22 mouse cellular contexts compared by ENCODE assay signal in the genomic region with DNA sequence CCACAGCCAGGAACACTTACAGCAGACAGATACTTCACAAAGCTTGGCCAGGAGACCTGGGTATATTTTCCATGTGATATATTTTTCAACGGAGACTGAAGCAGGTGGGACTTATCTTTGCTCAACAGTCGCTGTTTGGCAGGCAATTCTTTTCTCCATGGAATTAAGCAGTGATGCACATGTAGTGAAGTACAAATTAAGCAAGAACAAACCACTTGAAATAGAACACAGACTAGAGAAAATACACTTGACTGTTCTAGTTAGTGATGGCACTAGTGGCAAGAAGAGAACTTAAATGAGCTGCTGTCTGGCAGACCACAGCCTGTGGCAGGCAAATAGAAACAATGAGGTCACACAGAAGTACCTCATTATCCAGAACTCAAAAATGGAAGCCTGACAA. TPM values are rescaled to one million over a fixed set of nuclear protein-coding genes. Genes with fewer than 3 reads are reported as not detected.
DNase-seq lines count a peak whose midpoint lies in the region; ATAC-seq and TF ChIP-seq lines count a peak whose summit lies in the region.
"Had no signal": no experiment of that assay in that cellular context is flagged by ENCODE, and none has a peak within 500 bp of the region (broad histone marks: within the 10 kb centered on the region; RNA-seq: fewer than 3 reads in every experiment).

No protein-coding gene starts in this region.

- no peak for TF ChIP-seq CTCF in lung, postnatal 0 days (IDR thresholded peaks at IDR 0.05)

- no peaks in the 10 kb centered on the region for H3K36me3 ChIP-seq in heart, embryonic 10.5 days
- H3K36me3 ChIP-seq in heart, embryonic 13.5 days = no peaks in the 10 kb centered on the region
- no peaks in the 10 kb centered on the region for H3K36me3 ChIP-seq in lung, postnatal 0 days (ENCODE audit: insufficient read depth, low read length)
- H3K36me3 ChIP-seq: embryonic facial prominence, embryonic 10.5 days; forebrain, embryonic 12.5 days; hindbrain, embryonic 10.5 days; limb, embryonic 15.5 days; midbrain, embryonic 12.5 days; neural tube, embryonic 12.5 days had no signal

- H3K27me3 ChIP-seq in heart, embryonic 10.5 days (ENCODE audit: insufficient read depth, poor library complexity, severe bottlenecking) = no peaks in the 10 kb centered on the region
- H3K27me3 ChIP-seq in heart, embryonic 13.5 days (replicated peaks) = no peaks in the 10 kb centered on the region
- no peaks in the 10 kb centered on the region for H3K27me3 ChIP-seq in lung, postnatal 0 days (replicated peaks; ENCODE audit: insufficient read depth, low read length)
- H3K27me3 ChIP-seq: forebrain, embryonic 12.5 days; limb, embryonic 15.5 days; midbrain, embryonic 12.5 days; neural tube, embryonic 12.5 days had no signal

- WGBS in heart, embryonic 10.5 days = 67% methylated on average over 2 of the region's 2 CpGs
- WGBS in heart, embryonic 13.5 days = 28% methylated on average over 2 of the region's 2 CpGs
- 37% methylated on average over 2 of the region's 2 CpGs for WGBS in lung, postnatal 0 days

- no peak overlapping the region for H3K4me2 ChIP-seq in heart, embryonic 13.5 days
- no peak overlapping the region for H3K4me2 ChIP-seq in lung, postnatal 0 days (replicated peaks; ENCODE audit: low read depth, low read length)
- H3K4me2 ChIP-seq: forebrain, embryonic 12.5 days; limb, embryonic 15.5 days; midbrain, embryonic 12.5 days; neural tube, embryonic 12.5 days had no signal

- H3K9me3 ChIP-seq in heart, embryonic 10.5 days = no peaks in the 10 kb centered on the region
- no peaks in the 10 kb centered on the region for H3K9me3 ChIP-seq in heart, embryonic 13.5 days
- no peaks in the 10 kb centered on the region for H3K9me3 ChIP-seq in lung, postnatal 0 days (ENCODE audit: low read length)
- H3K9me3 ChIP-seq: embryonic facial prominence, embryonic 10.5 days; forebrain, embryonic 12.5 days; hindbrain, embryonic 10.5 days; limb, embryonic 15.5 days; midbrain, embryonic 12.5 days; neural tube, embryonic 12.5 days had no signal

- H3K4me1 ChIP-seq in heart, embryonic 10.5 days = peaks cover 5% of the 10 kb centered on the region; the same call in 1 of the 2 replicates
- peaks cover 28% of the 10 kb centered on the region for H3K4me1 ChIP-seq in heart, embryonic 13.5 days
- H3K4me1 ChIP-seq in lung, postnatal 0 days (ENCODE audit: insufficient read depth, low read depth, low read length) = no peaks in the 10 kb centered on the region
- H3K4me1 ChIP-seq: embryonic facial prominence, embryonic 10.5 days; forebrain, embryonic 12.5 days; hindbrain, embryonic 10.5 days; limb, embryonic 15.5 days; midbrain, embryonic 12.5 days; neural tube, embryonic 12.5 days had no signal

- peak; percentile 44 for TF ChIP-seq EP300 in lung, postnatal 0 days (IDR thresholded peaks at IDR 0.05)

- no peak overlapping the region for H3K9ac ChIP-seq in heart, embryonic 13.5 days
- H3K9ac ChIP-seq in lung, postnatal 0 days (replicated peaks; ENCODE audit: low read depth) = no peak overlapping the region
- H3K9ac ChIP-seq: forebrain, embryonic 12.5 days; limb, embryonic 15.5 days; midbrain, embryonic 12.5 days; neural tube, embryonic 12.5 days had no signal

- DNase-seq in heart, adult 8-10 months (ENCODE audit: low spot score) = peak; percentile 32
- no peak for DNase-seq in heart, embryonic 10.5 days (ENCODE audit: low spot score)
- DNase-seq in lung, postnatal 0 days (ENCODE audit: low spot score) = peak; percentile 75
- no peak for DNase-seq in left cerebral cortex, postnatal 36 days (ENCODE audit: low spot score in 2 of 2)
- DNase-seq in thymus, postnatal 14 days = no peak
- DNase-seq in cerebellum, adult 18-20 months = no peak
- DNase-seq: adrenal gland, postnatal 36 days; B cell, adult 2 months; cerebellum, adult 8-10 months; gastrocnemius, postnatal 25 days; kidney, adult 11 months; layer of hippocampus, postnatal 36 days; right cerebral cortex, postnatal 4 days; thymus, postnatal 36 days had no signal

- intact Hi-C loops in left cerebral cortex, postnatal 36 days (cut with DNase I) = no loop called here

- no peak overlapping the region for H3K27ac ChIP-seq in heart, embryonic 10.5 days
- peak overlapping the region; percentile 6; the same call in 1 of the 2 replicates for H3K27ac ChIP-seq in heart, embryonic 13.5 days (replicated peaks)
- no peak overlapping the region for H3K27ac ChIP-seq in lung, postnatal 0 days (ENCODE audit: low read length)
- H3K27ac ChIP-seq: embryonic facial prominence, embryonic 10.5 days; forebrain, embryonic 12.5 days; hindbrain, embryonic 10.5 days; kidney, postnatal 0 days; limb, embryonic 15.5 days; midbrain, embryonic 12.5 days; neural tube, embryonic 12.5 days had no signal

- ATAC-seq in heart, embryonic 13.5 days (ENCODE audit: extremely low read depth, insufficient number of reproducible peaks, low FRiP score, low TSS enrichment) = no peak
- ATAC-seq in lung, postnatal 0 days = peak; percentile 84

- no peak overlapping the region for H3K4me3 ChIP-seq in heart, embryonic 10.5 days
- H3K4me3 ChIP-seq in heart, embryonic 13.5 days = no peak overlapping the region
- H3K4me3 ChIP-seq in lung, postnatal 0 days (ENCODE audit: low read depth, low read length) = no peak overlapping the region
- H3K4me3 ChIP-seq: embryonic facial prominence, embryonic 10.5 days; forebrain, embryonic 12.5 days; hindbrain, embryonic 10.5 days; limb, embryonic 15.5 days; midbrain, embryonic 12.5 days; neural tube, embryonic 12.5 days had no signal

RNA-seq across cellular contexts. Expression of a gene that starts 57.8 kb away (rescaled TPM):
- 1 to 10 TPM; 2.6 to 4.6 (median 3.6) TPM for total RNA-seq in heart, adult 8-10 months (2022)
- polyA plus RNA-seq in heart, embryonic 10.5 days (2016; fragmentation: Nextera tagmentation; extraction: Ambion mirVana) = 12.8 and 15.2 TPM in 2 replicates
- polyA plus RNA-seq in heart, embryonic 13.5 days (2015; fragmentation: Nextera tagmentation; extraction: Ambion mirVana) = 6.0 and 7.0 TPM in 2 replicates
- polyA plus RNA-seq in lung, postnatal 0 days (2015; fragmentation: Nextera tagmentation; extraction: Ambion mirVana) = 1.5 and 1.6 TPM in 2 replicates
- total RNA-seq in left cerebral cortex, postnatal 36 days (2021) = 1 to 10 TPM; 1.9 to 3.3 TPM

Comparison
In these comparisons a context has a peak if more than half of its experiments do, and no peak if none do; other contexts are left out.
1. DNase-seq: peak in heart, adult 8-10 months (single experiment) and lung, postnatal 0 days (single experiment); none in heart, embryonic 10.5 days (single experiment), left cerebral cortex, postnatal 36 days (0 of 2), thymus, postnatal 14 days (single experiment) and cerebellum, adult 18-20 months (0 of 2).